In genomic region chr15:86309213-86309829, GRCm38 (mm10) we compare ENCODE assay signal across 15 mouse cellular contexts.
DNase-seq lines count a peak whose midpoint lies in the region; ATAC-seq and TF ChIP-seq lines count a peak whose summit lies in the region.
"Had no signal": no experiment of that assay in that cellular context is flagged by ENCODE, and none has a peak within 500 bp of the region (broad histone marks: within the 10 kb centered on the region; RNA-seq: fewer than 3 reads in every experiment).

No protein-coding gene starts in this region.

- in situ Hi-C loops in CH12.LX (cut with MboI; ENCODE audit: low pct_ligation_motif_present, low pct_unique_long_range_greater_than_20kb, low sequenced_read_pairs): no loop called here

- no peaks in the 10 kb centered on the region for H3K27me3 ChIP-seq in cerebellum, adult 2 months (ENCODE audit: control insufficient read depth, insufficient read depth, low read length)
- no peaks in the 10 kb centered on the region for H3K27me3 ChIP-seq in CH12.LX (replicated peaks)
- H3K27me3 ChIP-seq: embryonic facial prominence, embryonic 13.5 days had no signal

- no peak for TF ChIP-seq CTCF in cerebellum, adult 2 months (IDR thresholded peaks at IDR 0.05; ENCODE audit: borderline replicate concordance, insufficient read depth, low read depth, low read length)
- no peak for TF ChIP-seq CTCF in CH12.LX (conservative IDR thresholded peaks at IDR 0.05 in 1 of 2, IDR thresholded peaks at IDR 0.05 in 1 of 2; ENCODE audit: low read depth in 2 of 2, low read length in 2 of 2)
- TF ChIP-seq CTCF in layer of hippocampus, adult 2 months (conservative IDR thresholded peaks at IDR 0.05): no peak

- no peak for TF ChIP-seq POLR2A in cerebellum, adult 2 months (IDR thresholded peaks at IDR 0.05; ENCODE audit: borderline replicate concordance, insufficient read depth, low read length)
- no peak for TF ChIP-seq POLR2A in CH12.LX (IDR thresholded peaks at IDR 0.05; ENCODE audit: low read depth, low read length)

- WGBS in cerebellum, adult 2 months: 50% methylated on average over 5 of the region's 5 CpGs

- dilution Hi-C loops in CH12.LX (cut with MboI; ENCODE audit: extremely low pct_ligation_motif_present, extremely low pct_unique_long_range_greater_than_20kb, low sequenced_read_pairs): no loop called here

- DNase-seq in cerebellum, adult 2 months: peak; percentile 38 to 65
- no peak for DNase-seq in cerebellum, postnatal 14 days
- peak; percentile 24 for DNase-seq in CH12.LX (ENCODE audit: extremely low read depth)
- peak; percentile 57 to 81 for DNase-seq in layer of hippocampus, adult 2 months (ENCODE audit: low spot score in 2 of 2)
- peak; percentile 47 to 58 for DNase-seq in right cerebral cortex, postnatal 10 days (ENCODE audit: low spot score in 2 of 2)
- no peak for DNase-seq in gastrocnemius, postnatal 36 days
- DNase-seq: adrenal gland, adult 2 months; B cell, adult 2 months; gastrocnemius, postnatal 10 days; kidney, postnatal 36 days had no signal

- peaks cover 7% of the 10 kb centered on the region; the same call in 1 of the 2 replicates for H3K4me1 ChIP-seq in cerebellum, adult 2 months (ENCODE audit: control insufficient read depth, insufficient read depth, low read length)
- H3K4me1 ChIP-seq in CH12.LX (ENCODE audit: control insufficient read depth in 1 of 2, insufficient read depth in 2 of 2): peaks cover 0 to 24% of the 10 kb centered on the region in 2 experiments; a peak in 2 of 4 replicates
- H3K4me1 ChIP-seq: embryonic facial prominence, embryonic 13.5 days had no signal

- H3K4me2 ChIP-seq in CH12.LX (ENCODE audit: insufficient read depth, low read depth, poor library complexity, severe bottlenecking): no peak overlapping the region
- H3K4me2 ChIP-seq: embryonic facial prominence, embryonic 13.5 days; liver, embryonic 11.5 days had no signal

- no peak for ATAC-seq in granulocyte monocyte progenitor cell, adult 5-6 weeks (replicated peaks; ENCODE audit: poor library complexity, severe bottlenecking)
- no peak for ATAC-seq in activated CD4-positive, CD25-positive, alpha-beta regulatory T cell, adult 4 months
- ATAC-seq: inflammation-experienced regulatory T-cells, adult 6 months had no signal

- H3K27ac ChIP-seq in cerebellum, adult 2 months (ENCODE audit: insufficient read depth, low read length): no peak overlapping the region
- no peak overlapping the region for H3K27ac ChIP-seq in CH12.LX (ENCODE audit: insufficient read depth, low read depth)
- H3K27ac ChIP-seq in layer of hippocampus, adult 2 months: peak overlapping the region; percentile 86
- H3K27ac ChIP-seq: embryonic facial prominence, embryonic 13.5 days had no signal

- H3K36me3 ChIP-seq in CH12.LX (replicated peaks in 1 of 2; ENCODE audit: control insufficient read depth in 1 of 2, insufficient read depth in 1 of 2, low read length in 1 of 2): peaks cover 8 to 42% of the 10 kb centered on the region in 2 experiments

- no peak for TF ChIP-seq RAD21 in CH12.LX (IDR thresholded peaks at IDR 0.05; ENCODE audit: low read depth, low read length)

- intact Hi-C loops in gastrocnemius, postnatal 36 days (cut with DNase I): no loop called here

- H3K79me2 ChIP-seq in CH12.LX (replicated peaks; ENCODE audit: control insufficient read depth, extremely low read depth, insufficient read depth, poor library complexity, severe bottlenecking): no peaks in the 10 kb centered on the region

- peaks cover 4% of the 10 kb centered on the region for H3K9me3 ChIP-seq in CH12.LX (replicated peaks; ENCODE audit: low read length)
- H3K9me3 ChIP-seq: embryonic facial prominence, embryonic 13.5 days had no signal

- no peak for TF ChIP-seq EP300 in CH12.LX (IDR thresholded peaks at IDR 0.05; ENCODE audit: low read length)

- H3K9ac ChIP-seq in CH12.LX (ENCODE audit: insufficient read depth, low read depth): no peak overlapping the region
- H3K9ac ChIP-seq: embryonic facial prominence, embryonic 13.5 days had no signal

- H3K4me3 ChIP-seq in cerebellum, adult 2 months (replicated peaks; ENCODE audit: insufficient read depth, low read depth, low read length): no peak overlapping the region
- no peak overlapping the region for H3K4me3 ChIP-seq in CH12.LX (replicated peaks in 1 of 3; ENCODE audit: low read depth in 2 of 3, low read length in 2 of 3, poor library complexity in 1 of 3)
- no peak overlapping the region for H3K4me3 ChIP-seq in layer of hippocampus, adult 2 months
- H3K4me3 ChIP-seq: embryonic facial prominence, embryonic 13.5 days had no signal

TF ChIP-seq in CH12.LX, 34 proteins besides CTCF, POLR2A, EP300 and RAD21:
- no peak for TF ChIP-seq USF1 (IDR thresholded peaks at IDR 0.05; ENCODE audit: low read depth, low read length)
- no peak for TF ChIP-seq RCOR1 (conservative IDR thresholded peaks at IDR 0.05; ENCODE audit: low read depth, low read length)
- no peak for TF ChIP-seq USF2 (conservative IDR thresholded peaks at IDR 0.05; ENCODE audit: low read depth, low read length)

Comparison
In these comparisons a context has a peak if more than half of its experiments do, and no peak if none do; other contexts are left out.
1. DNase-seq: peak in cerebellum, adult 2 months (2 of 2), CH12.LX (single experiment), layer of hippocampus, adult 2 months (2 of 2) and right cerebral cortex, postnatal 10 days (2 of 2); none in cerebellum, postnatal 14 days (0 of 2) and gastrocnemius, postnatal 36 days (0 of 2).